Mouse (Mus musculus): Measurements from ENCODE around the gene Slc28a1. TPM values are rescaled to one million over a fixed set of nuclear protein-coding genes. Genes with fewer than 3 reads are reported as not detected.

Gene Slc28a1
- total RNA-seq, 4 experiments from 2014 or later = not detected

- DNase-seq (ENCODE audit: low spot score in 2 of 2) = peak; percentile 70 to 81
Measured at GRCm38 (mm10) chr7:81212697-81213346, 98.2 kb downstream of the Slc28a1 start.

- no peak for DNase-seq (ENCODE audit: low spot score in 2 of 2)
Measured at GRCm38 (mm10) chr7:81213347-81214152, 99.0 kb downstream of the Slc28a1 start, which contains the start of gene Pde8a. Gene Pde8a (plus strand): TSS chr7:81213596.

GRCm38 (mm10) chr7:81214153-81214907, 99.7 kb downstream of the Slc28a1 start:
- no peak for DNase-seq (ENCODE audit: low spot score in 2 of 2)

GRCm38 (mm10) chr7:81215950-81216349, 101.4 kb downstream of the Slc28a1 start:
- no peak for DNase-seq (ENCODE audit: low spot score in 2 of 2)

- DNase-seq (ENCODE audit: low spot score in 2 of 2) = no peak
Measured at GRCm38 (mm10) chr7:81219321-81219720, 104.7 kb downstream of the Slc28a1 start.

Other genes starting within 250 kb of the Slc28a1 start
- gene Wdr73, start 213.5 kb upstream of the Slc28a1 start, total RNA-seq (2022) = 10 to 100 TPM; 26.9 to 36.3 (median 30.5) TPM
- gene Nmb, start 209.7 kb upstream of the Slc28a1 start, total RNA-seq (2022) = 10 to 100 TPM in 1 of 4 experiments, 1 to 10 TPM in 3; 8.3 to 12.2 (median 9.2) TPM
- gene Sec11a, start 167.0 kb upstream of the Slc28a1 start, total RNA-seq (2022) = 10 to 100 TPM; 50.9 to 60.0 (median 55.3) TPM
- 10 to 100 TPM; 21.5 to 30.6 (median 26.4) TPM for gene Zfp592, start 121.1 kb upstream of the Slc28a1 start, total RNA-seq (2022)
- under 1 TPM; 0.25 to 0.52 (median 0.36) TPM for gene Alpk3, start 57.2 kb upstream of the Slc28a1 start, total RNA-seq (2022)
- gene Pde8a, start 98.8 kb downstream of the Slc28a1 start, total RNA-seq (2022) = 10 to 100 TPM; 10.1 to 13.0 (median 11.6) TPM
- 100 to 1,000 TPM; 559 to 662 (median 611) TPM for gene Rps17, start 230.5 kb downstream of the Slc28a1 start, total RNA-seq (2022)

Data from layer of hippocampus, adult 8-10 months (tissue).